Mouse (Mus musculus) cerebellum, adult 2 months (tissue): ENCODE measurements around the gene Hacd2. TPM values are rescaled to one million over a fixed set of nuclear protein-coding genes. Genes with fewer than 3 reads are reported as not detected.
A peak's percentile ranks its signal among the peaks of the same experiment; 100 is the strongest.

ENCODE experiments used
- DNase-seq, 2 experiments: peaks; one replicate each; pipeline ENCODE4 v3.0.0; 2021
- H3K27ac ChIP-seq: fragments of 200-500 bp; 2 replicates; pipeline ENCODE4 v1.5.1; 2012; ENCODE audit warnings: low read length, control low read depth, inconsistent platforms; ENCODE audit not compliant: insufficient read depth
- H3K27me3 ChIP-seq: fragments of 200-500 bp; 2 replicates; pipeline ENCODE4 v1.6.1; 2012; ENCODE audit warnings: inconsistent platforms, mild to moderate bottlenecking, low read length, moderate library complexity; ENCODE audit not compliant: control insufficient read depth, insufficient read depth
- H3K4me1 ChIP-seq: fragments of 200-500 bp; 2 replicates; pipeline ENCODE4 v1.6.1; 2011; ENCODE audit warnings: low read length; ENCODE audit not compliant: control insufficient read depth, insufficient read depth
- H3K4me3 ChIP-seq: fragments of 200-500 bp; replicated peaks from 2 replicates; pipeline ENCODE3; 2011; ENCODE audit warnings: mild to moderate bottlenecking, low read depth, low read length, control low read depth; ENCODE audit not compliant: insufficient read depth
- CTCF ChIP-seq: fragments of 200-500 bp; IDR thresholded peaks from 2 replicates; pipeline ENCODE4 v1.5.1; 2011; ENCODE audit warnings: low read depth, mild to moderate bottlenecking, control low read depth, low read length, moderate library complexity, borderline replicate concordance; ENCODE audit not compliant: insufficient read depth
- POLR2A ChIP-seq: fragments of 200-500 bp; IDR thresholded peaks from 2 replicates; pipeline ENCODE4 v1.6.1; 2011; ENCODE audit warnings: low read length, control low read depth, borderline replicate concordance; ENCODE audit not compliant: insufficient read depth
- WGBS: fragments of 180-500 bp; shearing (Covaris S2); methylation state at CpG from one replicate; pipeline ENCODE4 v1.1.7; 2018; 5-methylcytosine and 5-hydroxymethylcytosine counted together
- polyA plus RNA-seq: library from polyadenylated mRNA; depleted of rRNA; stranded (reverse); fragments of >200 nt; gene quantifications from 2 replicates; pipeline ENCODE4 v1.2.3, GENCODE M21; 2012

The Hacd2 gene
- polyA plus RNA-seq, 1 experiment: 33.1 TPM

- Histone ChIP-seq H3K4me1 (no peaks in the 10 kb centered on the region), H3K27ac (no peak overlapping the region), H3K4me3 (no peak overlapping the region), H3K27me3 (no peaks in the 10 kb centered on the region)
- DNase-seq: no peak
- TF ChIP-seq POLR2A: no peak
- no peak for TF ChIP-seq CTCF
- 83% methylated on average over 5 of the region's 5 CpGs for WGBS
Measured at GRCm38 (mm10) chr16:35113496-35113895, 91.3 kb downstream of the Hacd2 start.

- DNase-seq: no peak
- H3K27me3 ChIP-seq: no peaks in the 10 kb centered on the region
- no peaks in the 10 kb centered on the region for H3K4me1 ChIP-seq
- no peak overlapping the region for H3K4me3 ChIP-seq
- no peak overlapping the region for H3K27ac ChIP-seq
- 64% methylated on average over 7 of the region's 7 CpGs for WGBS
- no peak for TF ChIP-seq CTCF
Measured at GRCm38 (mm10) chr16:35116328-35116956, 94.2 kb downstream of the Hacd2 start.

GRCm38 (mm10) chr16:35117436-35117835 is 95.2 kb downstream of the Hacd2 start:
- WGBS: 64% methylated on average over 7 of the region's 7 CpGs
- TF ChIP-seq CTCF: no peak
- Histone ChIP-seq H3K4me3 (no peak overlapping the region), H3K27ac (no peak overlapping the region), H3K27me3 (no peaks in the 10 kb centered on the region), H3K4me1 (no peaks in the 10 kb centered on the region)
- no peak for DNase-seq

GRCm38 (mm10) chr16:35120603-35121002 is 98.4 kb downstream of the Hacd2 start:
- no peak overlapping the region for H3K27ac ChIP-seq
- no peak for TF ChIP-seq POLR2A
- TF ChIP-seq CTCF: no peak
- no peaks in the 10 kb centered on the region for H3K4me1 ChIP-seq
- WGBS: 83% methylated on average over 4 of the region's 4 CpGs
- no peak for DNase-seq
- H3K4me3 ChIP-seq: no peak overlapping the region
- no peaks in the 10 kb centered on the region for H3K27me3 ChIP-seq

- DNase-seq: no peak
- WGBS: 97% methylated on average over 5 of the region's 5 CpGs
Measured at GRCm38 (mm10) chr16:35127270-35127669, 105.0 kb downstream of the Hacd2 start.

GRCm38 (mm10) chr16:35130172-35130571 is 107.9 kb downstream of the Hacd2 start:
- H3K4me1 ChIP-seq: no peaks in the 10 kb centered on the region
- no peak for DNase-seq
- no peaks in the 10 kb centered on the region; the same call in 1 of the 2 replicates for H3K27me3 ChIP-seq
- H3K27ac ChIP-seq: no peak overlapping the region
- 70% methylated on average over 3 of the region's 3 CpGs for WGBS
- TF ChIP-seq CTCF (no peak), POLR2A (no peak)
- no peak overlapping the region for H3K4me3 ChIP-seq

More at GRCm38 (mm10) chr16:35127270-35127669, 105.0 kb downstream of the Hacd2 start:
- Histone ChIP-seq H3K27ac (no peak overlapping the region), H3K4me3 (no peak overlapping the region), H3K27me3 (no peaks in the 10 kb centered on the region; the same call in 1 of the 2 replicates), H3K4me1 (no peaks in the 10 kb centered on the region)
- TF ChIP-seq POLR2A (no peak), CTCF (no peak)

- H3K4me1 ChIP-seq: peaks cover 11% of the 10 kb centered on the region; the same call in 1 of the 2 replicates
- H3K27me3 ChIP-seq: no peaks in the 10 kb centered on the region
- 15% methylated on average over 6 of the region's 6 CpGs for WGBS
- DNase-seq: no peak
- H3K27ac ChIP-seq: no peak overlapping the region
- no peak overlapping the region for H3K4me3 ChIP-seq
- TF ChIP-seq CTCF (no peak), POLR2A (no peak)
Measured at GRCm38 (mm10) chr16:35139416-35139815, 117.2 kb downstream of the Hacd2 start.

GRCm38 (mm10) chr16:35139873-35140619 is 117.8 kb downstream of the Hacd2 start:
- Histone ChIP-seq H3K4me1 (peaks cover 11% of the 10 kb centered on the region; the same call in 1 of the 2 replicates), H3K27me3 (no peaks in the 10 kb centered on the region), H3K4me3 (no peak overlapping the region), H3K27ac (no peak overlapping the region)
- peak; percentile 48 to 52 for DNase-seq
- TF ChIP-seq POLR2A: no peak
- no peak for TF ChIP-seq CTCF
- WGBS: 14% methylated on average over 11 of the region's 11 CpGs
